ENCODE assay signal across 8 mouse cellular contexts in the genomic region with DNA sequence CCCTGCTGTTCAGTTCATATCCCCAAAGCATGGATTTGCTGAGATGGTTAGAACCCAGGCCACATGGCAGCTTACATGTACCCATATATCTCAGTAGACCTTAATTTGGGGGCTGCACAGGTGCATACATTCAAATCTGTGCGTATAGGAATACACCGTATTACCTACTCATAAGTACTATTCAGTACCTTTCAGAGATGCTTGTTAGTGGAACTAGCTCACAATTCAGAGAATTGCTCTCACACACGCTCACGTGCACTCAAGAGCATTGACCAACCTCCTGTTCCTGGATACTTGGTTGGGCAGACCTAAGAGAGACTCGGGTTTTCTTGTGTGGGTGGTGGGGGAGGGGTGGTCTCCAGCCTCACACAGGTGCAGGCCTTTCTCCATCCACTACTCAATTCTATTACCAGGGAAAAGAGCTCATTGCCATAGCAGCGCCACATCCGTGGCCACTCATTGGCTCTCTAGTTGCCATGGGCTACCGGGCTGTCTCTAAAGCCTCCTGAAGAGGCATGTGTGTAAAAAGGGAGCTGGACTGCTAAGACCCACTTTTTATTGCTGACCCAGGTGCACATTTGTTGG.
A peak's percentile ranks its signal among the peaks of the same experiment; 100 is the strongest.
DNase-seq lines count a peak whose midpoint lies in the region; ATAC-seq and TF ChIP-seq lines count a peak whose summit lies in the region.

No protein-coding gene starts in this region.

- H3K4me1 ChIP-seq in testis, adult 2 months (ENCODE audit: control insufficient read depth, insufficient read depth, low read length): peaks cover 7% of the 10 kb centered on the region
- H3K4me1 ChIP-seq in hindbrain, embryonic 11.5 days (replicated peaks; ENCODE audit: control insufficient read depth, insufficient read depth, low read length): peaks cover 8% of the 10 kb centered on the region
- peaks cover 29% of the 10 kb centered on the region for H3K4me1 ChIP-seq in limb, embryonic 10.5 days

- H3K4me2 ChIP-seq in hindbrain, embryonic 11.5 days (replicated peaks; ENCODE audit: low read depth, low read length): peak overlapping the region; percentile 78

- TF ChIP-seq POLR2A in testis, adult 2 months (IDR thresholded peaks at IDR 0.05; ENCODE audit: control insufficient read depth, low read depth, low read length): no peak

- ATAC-seq in hindbrain, embryonic 11.5 days (ENCODE audit: low FRiP score): peak; percentile 77
- no peak for ATAC-seq in erythroid progenitor cell, adult 5-6 weeks (replicated peaks; ENCODE audit: low FRiP score, poor library complexity, severe bottlenecking)

- WGBS in hindbrain, embryonic 11.5 days: 37% methylated on average over 8 of the region's 8 CpGs
- WGBS in limb, embryonic 10.5 days: 50% methylated on average over 8 of the region's 8 CpGs

- peak overlapping the region; percentile 84 for H3K4me3 ChIP-seq in testis, adult 2 months (ENCODE audit: control insufficient read depth, low read depth, low read length)
- H3K4me3 ChIP-seq in hindbrain, embryonic 11.5 days (ENCODE audit: low read depth, low read length): peak overlapping the region; percentile 77
- H3K4me3 ChIP-seq in limb, embryonic 10.5 days: peak overlapping the region; percentile 78

- TF ChIP-seq CTCF in testis, adult 2 months (IDR thresholded peaks at IDR 0.05; ENCODE audit: control insufficient read depth, insufficient read depth, insufficient replicate concordance, low read depth, low read length): no peak

- no peak for DNase-seq in testis, postnatal 10 days (ENCODE audit: low spot score)
- DNase-seq in hindbrain, embryonic 11.5 days (ENCODE audit: low spot score): peak; percentile 62
- DNase-seq in limb, embryonic 10.5 days (ENCODE audit: low spot score): no peak
- DNase-seq in right cerebral cortex, postnatal 14 days: peak; percentile 60
- no peak for DNase-seq in Muller cell, postnatal 12 days (ENCODE audit: inconsistent ontology term)
- DNase-seq in kidney, postnatal 10 days: no peak

- no peaks in the 10 kb centered on the region for H3K9me3 ChIP-seq in hindbrain, embryonic 11.5 days (ENCODE audit: control insufficient read depth, low read length)
- no peaks in the 10 kb centered on the region for H3K9me3 ChIP-seq in limb, embryonic 10.5 days (replicated peaks)

- no peak overlapping the region; the same call in 1 of the 2 replicates for H3K9ac ChIP-seq in hindbrain, embryonic 11.5 days (ENCODE audit: low read depth, low read length)

- no peaks in the 10 kb centered on the region for H3K27me3 ChIP-seq in testis, adult 2 months (ENCODE audit: control insufficient read depth, insufficient read depth, low read length)
- H3K27me3 ChIP-seq in hindbrain, embryonic 11.5 days (ENCODE audit: control insufficient read depth, insufficient read depth, low read length): peaks cover 8% of the 10 kb centered on the region
- H3K27me3 ChIP-seq in limb, embryonic 10.5 days (ENCODE audit: low read depth, poor library complexity, severe bottlenecking): peaks cover 63% of the 10 kb centered on the region

- H3K27ac ChIP-seq in testis, adult 2 months (ENCODE audit: control insufficient read depth, insufficient read depth, low read depth, low read length): no peak overlapping the region
- H3K27ac ChIP-seq in hindbrain, embryonic 11.5 days (ENCODE audit: low read depth, low read length): no peak overlapping the region
- no peak overlapping the region for H3K27ac ChIP-seq in limb, embryonic 10.5 days

- H3K36me3 ChIP-seq in testis, adult 2 months (ENCODE audit: control insufficient read depth, insufficient read depth, low read length): no peaks in the 10 kb centered on the region
- no peaks in the 10 kb centered on the region for H3K36me3 ChIP-seq in hindbrain, embryonic 11.5 days (ENCODE audit: control insufficient read depth, insufficient read depth, low read length)
- H3K36me3 ChIP-seq in limb, embryonic 10.5 days: no peaks in the 10 kb centered on the region

Comparison
In these comparisons a context has a peak if more than half of its experiments do, and no peak if none do; other contexts are left out.
1. DNase-seq: peak in hindbrain, embryonic 11.5 days (single experiment) and right cerebral cortex, postnatal 14 days (single experiment); none in testis, postnatal 10 days (single experiment), limb, embryonic 10.5 days (single experiment), Muller cell, postnatal 12 days (single experiment) and kidney, postnatal 10 days (single experiment).
2. Peak in every context shown above with its lines, with median percentiles within 50 percentile points of each other: H3K4me3 ChIP-seq.